Mouse (Mus musculus) spleen, postnatal 36 days (tissue): ENCODE data around the gene Ccn6.
A peak's percentile ranks its signal among the peaks of the same experiment; 100 is the strongest.

Source experiments
- DNase-seq, 2 experiments: peaks; one replicate each; pipeline ENCODE4 v3.0.0; 2022; ENCODE audit warnings: low spot score in 2 of 2, mixed read lengths in 1 of 2

The Ccn6 gene

DNA sequence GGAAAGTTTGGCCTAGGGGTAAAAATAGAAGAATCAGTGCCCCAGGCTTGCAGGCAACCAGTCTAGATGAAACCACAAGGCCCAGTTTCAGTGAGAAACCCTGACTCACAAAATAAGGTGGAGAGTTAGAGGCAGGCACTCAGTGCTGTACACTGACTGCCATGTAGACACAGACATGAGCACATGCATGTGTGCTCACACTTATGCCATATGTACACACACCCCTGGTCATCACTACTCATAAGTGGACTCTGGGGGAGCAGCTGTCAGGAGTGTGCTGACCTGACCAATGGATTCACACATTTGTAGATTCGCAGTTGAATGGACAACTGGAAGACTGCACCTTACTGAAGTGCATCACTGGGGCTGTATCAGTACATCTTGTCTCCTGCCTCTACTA is 2.2 kb downstream of the Ccn6 start:
- no peak for DNase-seq

DNA sequence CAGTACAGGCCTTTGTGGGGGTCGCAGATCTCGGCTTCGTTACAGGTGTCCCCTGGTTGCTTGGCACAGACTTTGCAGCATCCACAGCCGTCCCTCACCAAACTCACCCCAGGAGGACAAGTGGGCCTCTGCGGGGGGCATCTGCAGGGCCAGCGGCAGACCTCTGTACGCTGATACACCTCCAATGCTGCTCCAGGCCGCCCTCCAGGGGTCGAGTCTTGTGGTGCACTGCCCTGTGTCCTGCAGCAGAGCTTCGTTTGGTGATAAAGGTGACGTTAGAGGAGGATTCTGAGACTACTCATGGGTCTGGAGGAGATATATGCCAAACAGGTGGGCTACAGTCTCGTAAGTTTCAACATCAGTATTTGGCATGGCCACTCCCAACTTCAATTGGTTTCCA is 5.3 kb downstream of the Ccn6 start:
- no peak for DNase-seq

DNA sequence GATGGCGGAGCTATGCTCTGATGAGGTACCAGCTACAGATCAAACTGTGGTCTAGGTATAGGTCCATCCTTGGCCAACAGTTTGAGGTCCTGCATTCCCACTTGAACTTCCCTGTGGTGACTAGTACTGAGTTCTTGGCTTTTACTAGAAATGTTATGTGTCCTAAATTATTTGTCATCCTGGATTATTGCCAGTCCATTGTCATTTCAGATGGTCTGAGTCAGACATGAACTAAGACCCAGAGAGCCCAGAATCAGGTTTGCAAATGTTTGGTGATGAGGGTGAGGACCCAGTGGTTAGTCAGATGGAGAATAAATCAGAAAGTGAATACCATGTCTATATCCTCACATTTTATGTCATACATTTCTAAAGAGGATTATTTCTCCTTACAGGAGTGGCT is 6.3 kb downstream of the Ccn6 start:
- no peak for DNase-seq

DNA sequence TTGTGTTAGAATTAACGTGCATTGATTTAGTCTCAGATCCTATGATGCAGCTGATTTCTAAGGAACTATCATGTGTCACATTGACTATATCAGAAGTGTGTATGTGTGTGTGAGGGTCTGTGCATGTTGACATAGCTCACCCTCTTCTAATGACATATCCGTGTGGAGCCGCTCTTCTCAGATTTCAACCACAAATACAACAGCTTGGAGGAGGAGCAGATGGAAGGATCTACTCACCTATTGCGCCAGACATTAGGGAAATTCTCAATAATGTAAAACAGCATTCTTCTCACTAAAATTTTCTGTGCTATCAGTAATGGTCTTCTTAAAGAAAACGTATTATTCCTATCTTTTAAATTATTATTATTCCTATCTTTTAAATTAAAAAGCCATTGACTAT is 6.9 kb downstream of the Ccn6 start:
- no peak for DNase-seq

DNA sequence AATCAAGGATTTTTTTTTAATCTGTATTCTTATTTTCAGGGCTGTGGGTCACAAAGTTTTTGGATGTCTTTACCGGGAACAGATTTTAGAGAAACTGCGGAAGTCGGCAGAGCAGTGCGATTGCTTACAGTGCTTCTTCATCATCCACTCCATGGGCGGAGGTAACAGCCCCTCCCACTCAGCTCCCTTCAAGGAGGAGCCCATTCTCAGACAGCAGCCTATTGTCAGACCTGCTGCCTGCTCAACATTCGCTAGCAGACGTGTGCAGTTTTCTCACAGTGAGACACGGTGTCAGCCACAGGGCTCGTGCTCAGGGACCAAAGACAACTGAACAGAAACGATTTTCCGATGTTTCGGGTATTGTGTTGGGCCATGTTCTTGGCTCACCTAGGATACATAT is 21.4 kb downstream of the Ccn6 start:
- no peak for DNase-seq

DNA sequence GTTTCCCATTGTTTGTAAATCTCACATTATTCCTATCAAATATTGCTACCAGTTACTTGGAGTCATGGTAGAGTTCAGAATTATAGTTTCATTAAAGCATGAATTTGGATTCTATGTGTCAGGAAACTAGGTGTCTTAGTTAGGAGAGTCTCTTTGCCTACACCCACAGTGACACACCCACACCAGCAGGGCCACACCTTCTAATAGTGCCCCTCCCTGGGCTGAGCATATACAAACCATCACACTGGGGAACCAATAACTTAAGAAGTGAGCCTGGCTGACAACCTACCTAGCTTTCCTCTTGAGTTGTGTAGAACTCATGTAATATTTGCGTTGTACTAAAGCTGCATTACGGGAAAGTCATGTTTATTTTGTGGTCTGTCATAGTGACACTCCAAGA is 22.2 kb downstream of the Ccn6 start:
- no peak for DNase-seq

DNA sequence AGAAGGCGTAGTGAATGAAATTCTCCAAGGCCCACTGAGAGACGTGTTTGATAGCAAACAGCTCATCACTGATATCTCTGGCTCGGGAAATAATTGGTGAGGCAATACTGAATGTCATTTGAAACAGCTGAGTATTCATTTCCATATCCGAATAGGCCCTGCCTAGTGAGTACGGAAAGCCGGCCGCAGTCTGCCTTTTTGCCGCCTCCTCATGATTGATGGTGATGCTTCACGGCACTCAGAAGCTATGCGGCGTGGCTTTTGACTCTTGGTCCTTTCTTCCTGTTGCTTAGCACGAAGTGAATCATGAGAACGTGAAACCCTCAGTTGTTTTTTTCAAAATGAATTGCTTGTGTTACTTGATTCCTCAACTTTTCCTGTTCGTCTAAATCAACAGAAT is 22.8 kb downstream of the Ccn6 start:
- DNase-seq: no peak

DNA sequence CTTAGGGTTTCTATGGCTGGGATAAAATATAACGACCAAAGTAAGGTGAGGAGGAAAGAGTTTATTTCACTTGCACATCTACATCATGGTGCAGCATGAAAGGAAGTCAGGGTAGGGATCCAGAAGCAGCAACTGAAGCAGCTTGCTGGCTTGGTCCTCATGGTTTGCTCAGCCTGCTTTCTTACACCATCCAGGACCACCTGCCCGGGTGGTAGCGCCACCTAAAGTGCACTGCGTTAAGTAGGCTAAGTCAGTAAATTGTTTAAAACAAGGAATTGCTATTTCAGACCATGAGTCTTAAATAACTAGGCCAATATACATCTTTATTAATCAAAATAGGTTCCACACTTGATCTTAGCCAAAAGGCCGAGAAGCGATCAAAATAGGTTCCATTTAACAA is 24.8 kb downstream of the Ccn6 start:
- DNase-seq: no peak

DNA sequence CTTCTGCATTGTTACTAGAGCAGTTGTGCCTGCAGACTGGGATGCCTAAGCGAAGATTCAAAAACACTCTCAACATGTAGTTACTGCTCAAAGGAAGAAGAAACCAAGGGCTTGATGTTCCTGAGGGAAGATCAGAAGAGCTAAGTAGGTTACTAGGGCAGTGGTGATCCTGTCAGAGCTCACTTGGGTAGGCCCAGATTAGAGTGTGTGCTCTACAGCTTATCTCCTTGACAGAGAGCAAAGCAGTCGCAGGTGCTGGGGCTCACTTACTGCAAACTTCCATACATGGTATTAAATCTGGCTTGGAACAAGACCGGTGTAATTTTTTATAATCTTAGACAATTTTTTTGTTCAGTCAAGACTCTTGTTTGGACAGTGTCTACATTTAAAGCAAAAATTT is 25.8 kb downstream of the Ccn6 start:
- DNase-seq: no peak

DNA sequence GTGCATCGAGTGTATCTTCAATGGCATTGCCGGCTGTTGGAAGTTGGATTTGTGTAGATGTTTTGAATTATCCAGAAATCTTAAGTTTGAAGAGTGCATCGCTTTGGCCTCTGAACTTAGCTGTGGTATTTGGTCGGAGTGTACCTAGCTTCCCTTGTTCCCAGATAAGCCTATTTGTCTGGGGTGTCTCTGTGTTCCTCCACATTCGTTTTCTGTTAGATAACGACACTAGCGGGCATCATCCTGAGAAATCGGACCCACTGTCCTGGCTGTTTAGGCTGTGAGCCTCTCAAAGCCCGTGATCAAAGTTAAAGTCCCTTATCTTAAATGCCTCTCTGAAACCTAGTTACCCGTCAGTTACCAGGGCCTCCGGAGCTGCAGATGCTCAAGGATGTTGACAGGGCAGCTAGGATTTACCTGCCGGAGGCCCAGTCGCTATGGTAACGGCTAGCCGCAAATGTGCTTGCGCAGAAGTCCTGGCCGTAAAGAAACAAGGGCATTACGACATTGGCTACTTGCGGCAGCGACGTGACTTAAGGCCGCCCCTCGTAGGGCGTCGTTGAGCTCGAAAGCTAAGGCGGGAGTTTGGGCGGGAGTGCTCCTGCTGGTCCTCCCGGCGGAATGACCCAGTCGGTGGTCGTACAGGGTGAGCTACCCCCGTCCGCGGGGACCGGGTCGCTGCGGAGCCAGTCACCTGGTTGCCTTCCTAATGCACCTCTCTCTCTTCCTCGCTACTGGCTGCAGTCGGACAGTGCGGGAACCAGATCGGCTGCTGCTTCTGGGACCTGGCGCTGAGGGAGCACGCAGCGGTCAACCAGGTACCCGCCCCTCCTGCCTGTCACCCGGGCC is 29.9 kb downstream of the Ccn6 start, which contains the start of the genes Fam229b and Tube1:
Gene Fam229b (minus strand): TSS at position 453 of the 849 bp plus-strand sequence.
Gene Tube1 (plus strand): TSS at position 515 of the 849 bp plus-strand sequence.
- DNase-seq: peak; percentile 88 to 89

DNA sequence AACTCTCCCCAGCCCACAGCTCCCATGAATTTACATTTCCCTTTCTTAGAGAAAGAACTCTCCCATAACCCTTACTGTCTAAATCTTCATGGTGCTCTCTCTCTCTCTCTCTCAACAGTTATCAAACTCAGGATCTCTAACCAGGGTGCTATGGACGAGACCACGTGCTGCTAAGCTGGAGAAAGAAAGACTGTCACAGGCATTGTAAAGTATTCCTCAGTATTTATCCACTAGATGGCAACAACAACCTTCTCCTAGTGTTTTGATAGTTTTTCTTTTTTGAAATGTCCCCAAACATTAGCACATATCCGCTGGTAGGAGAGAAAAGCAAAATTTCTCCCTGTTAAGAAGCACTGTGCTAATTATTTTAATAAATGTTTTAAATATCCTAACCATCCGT is 42.2 kb downstream of the Ccn6 start:
- DNase-seq: no peak

DNA sequence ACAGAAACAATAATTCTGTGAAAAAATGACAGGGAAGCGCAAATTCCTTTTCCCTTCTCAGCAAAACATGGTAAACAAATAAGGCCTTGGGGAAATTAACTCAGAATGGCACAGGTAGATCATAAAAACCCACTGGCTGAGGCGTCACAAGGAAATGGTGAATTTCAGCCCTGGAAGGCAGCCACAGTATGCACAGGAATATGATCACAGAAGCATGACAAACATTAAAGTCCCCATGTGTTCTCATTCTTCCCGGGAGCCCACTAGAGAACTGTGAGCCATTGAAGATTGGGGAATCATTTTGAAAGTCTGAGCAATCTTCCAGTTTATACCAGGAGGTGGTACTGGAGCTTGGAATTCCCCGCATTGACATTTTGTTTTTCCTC is 54.1 kb downstream of the Ccn6 start:
- DNase-seq: no peak

DNA sequence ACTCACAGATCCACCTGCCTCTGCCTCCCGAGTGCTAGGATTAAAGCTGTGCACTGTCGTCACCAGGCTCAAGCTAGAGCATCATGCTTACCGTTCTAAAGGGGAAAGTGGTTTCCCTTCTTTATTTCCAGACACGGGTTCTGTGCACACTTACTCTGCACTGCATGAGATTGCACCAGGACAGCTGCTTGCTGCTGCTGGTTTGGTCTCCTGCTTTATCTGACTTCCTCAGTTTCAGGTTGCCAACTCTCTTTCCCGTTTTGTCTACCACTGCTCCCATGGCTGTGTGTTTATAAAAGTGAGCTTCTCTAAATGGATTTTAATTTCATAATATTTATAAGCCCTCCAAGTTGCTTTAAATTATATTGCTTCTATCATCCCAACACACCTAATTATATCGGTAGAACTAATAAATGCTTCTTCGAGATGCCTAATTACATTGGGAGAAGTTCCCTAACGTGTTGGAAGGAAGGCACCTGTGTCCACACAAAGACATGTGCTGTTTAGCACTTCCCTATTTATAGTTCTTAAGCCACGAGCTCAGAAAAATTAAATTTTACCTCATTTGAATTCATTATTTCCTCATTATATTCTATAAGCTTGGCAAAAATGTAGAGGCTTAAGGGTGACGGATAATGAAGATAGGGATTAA is 54.6 kb downstream of the Ccn6 start:
- no peak for DNase-seq

DNA sequence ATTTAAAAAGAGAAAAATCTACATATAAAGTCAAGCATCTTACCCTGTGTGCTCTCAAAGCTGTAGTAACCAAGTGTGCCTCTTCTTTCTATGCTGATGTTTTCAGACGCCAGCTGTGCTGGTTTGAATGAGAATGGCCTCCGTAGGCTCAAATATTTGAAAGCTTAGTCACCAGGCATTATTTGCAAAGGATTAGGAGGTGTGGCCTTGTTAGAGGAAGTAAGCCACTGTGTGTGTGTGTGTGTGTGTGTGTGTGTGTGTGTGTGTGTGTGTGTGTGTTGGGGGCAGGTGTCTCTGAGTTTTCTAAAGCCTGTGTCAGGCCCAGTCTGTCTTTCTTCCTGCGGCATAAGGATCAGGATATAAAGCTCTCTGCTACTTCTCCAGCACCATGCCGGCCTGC is 56.7 kb downstream of the Ccn6 start:
- DNase-seq: no peak

DNA sequence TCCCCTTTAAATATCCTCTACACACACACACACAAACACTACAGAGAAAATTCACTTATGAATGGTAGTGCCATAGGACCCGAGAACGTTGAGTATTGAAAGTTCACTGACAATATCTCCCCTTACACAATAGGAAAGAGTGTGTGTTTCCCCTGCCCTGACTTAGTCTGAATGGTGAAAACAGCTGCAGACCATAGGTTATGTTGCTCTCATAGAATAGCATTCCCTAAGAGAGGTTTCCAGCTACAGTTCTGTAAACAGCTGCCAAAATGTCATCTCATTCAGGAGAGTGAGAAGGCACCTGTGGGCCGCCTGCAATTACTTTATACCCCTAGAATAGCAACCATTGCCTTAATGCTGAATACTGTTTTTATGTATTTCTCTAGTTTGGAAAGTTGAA is 57.2 kb downstream of the Ccn6 start:
- DNase-seq: no peak

DNA sequence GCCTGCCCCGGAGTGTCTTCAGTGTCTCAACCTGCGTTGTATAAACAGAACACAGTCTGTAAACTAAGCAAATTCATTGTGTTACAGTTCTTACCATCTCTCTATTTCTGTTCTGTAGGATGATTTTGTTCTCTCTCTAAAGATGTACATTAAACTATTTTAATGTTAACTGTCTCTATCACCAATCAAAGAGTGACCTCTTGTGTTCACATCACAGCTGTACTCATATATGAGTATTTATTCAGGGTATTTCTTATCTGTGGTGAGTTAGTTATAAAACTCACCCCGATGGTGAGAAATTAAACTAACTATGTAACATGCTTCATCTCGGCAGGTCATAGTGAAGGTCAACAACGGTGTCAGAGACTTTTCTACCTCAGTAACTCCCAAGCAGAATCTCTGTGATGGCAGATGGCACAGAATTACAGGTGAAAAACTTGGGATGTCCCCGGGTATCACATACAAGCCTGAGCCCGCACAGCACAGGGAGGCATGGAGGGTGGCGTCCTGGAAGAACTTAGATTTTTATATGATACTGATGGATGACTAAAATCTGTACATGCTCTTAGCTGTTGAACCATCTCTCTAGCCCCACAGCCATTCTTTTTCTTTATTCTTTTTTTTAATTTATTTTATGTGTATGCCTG is 58.7 kb downstream of the Ccn6 start:
- DNase-seq: no peak
